Mouse (Mus musculus) E14TG2a.4 (cell line): Measurements from ENCODE around the gene Rpl36al.

Experiments used
- H3K27me3 ChIP-seq: 2 replicates; pipeline ENCODE4 v1.6.1; 2014; ENCODE audit warnings: low read length, control low read depth; ENCODE audit not compliant: insufficient read depth
- H3K36me3 ChIP-seq: 2 replicates; pipeline ENCODE4 v1.6.1; 2014; ENCODE audit warnings: low read length, control low read depth; ENCODE audit not compliant: insufficient read depth
- H3K4me1 ChIP-seq: replicated peaks from 2 replicates; pipeline ENCODE4 v1.6.1; 2014; ENCODE audit warnings: low read depth, low read length, control low read depth
- H3K4me3 ChIP-seq: replicated peaks from 2 replicates; pipeline ENCODE4 v1.5.1; 2014; ENCODE audit warnings: mild to moderate bottlenecking, low read length
- H3K9me3 ChIP-seq: 2 replicates; pipeline ENCODE4 v1.6.1; 2014; ENCODE audit warnings: low read length, control low read depth
- CTCF ChIP-seq: conservative IDR thresholded peaks from 2 replicates; pipeline ENCODE4 v1.5.1; 2014; ENCODE audit warnings: low read length
- NANOG ChIP-seq: IDR thresholded peaks from 2 replicates; pipeline ENCODE4 v1.6.1; 2014; ENCODE audit warnings: borderline replicate concordance, low read length, mixed read lengths
- POU5F1 ChIP-seq: IDR thresholded peaks from 2 replicates; pipeline ENCODE4 v1.6.1; 2014; ENCODE audit warnings: low read length, borderline replicate concordance

Rpl36al gene

GRCm38 (mm10) chr12:69211057-69211456, 27.2 kb upstream of the Rpl36al start:
- Histone ChIP-seq H3K27me3 (no peaks in the 10 kb centered on the region), H3K4me1 (peaks cover 30% of the 10 kb centered on the region), H3K9me3 (no peaks in the 10 kb centered on the region), H3K4me3 (peak overlapping the region; percentile 37; the same call in 1 of the 2 replicates), H3K36me3 (peaks cover 71% of the 10 kb centered on the region)
- 0 out of 2 replicates have a peak, but pooled peaks have one; percentile 5 for TF ChIP-seq CTCF
- TF ChIP-seq POU5F1, result no peak
- no peak for TF ChIP-seq NANOG

GRCm38 (mm10) chr12:69210056-69210979, 26.4 kb upstream of the Rpl36al start:
- Histone ChIP-seq H3K9me3 (no peaks in the 10 kb centered on the region), H3K4me1 (peaks cover 30% of the 10 kb centered on the region), H3K36me3 (peaks cover 69% of the 10 kb centered on the region), H3K4me3 (peak overlapping the region; percentile 37), H3K27me3 (no peaks in the 10 kb centered on the region)
- TF ChIP-seq NANOG (no peak), POU5F1 (no peak), CTCF (no peak)

GRCm38 (mm10) chr12:69208520-69208919, 24.6 kb upstream of the Rpl36al start:
- Histone ChIP-seq H3K27me3 (no peaks in the 10 kb centered on the region), H3K4me3 (no peak overlapping the region), H3K9me3 (no peaks in the 10 kb centered on the region), H3K4me1 (peaks cover 33% of the 10 kb centered on the region), H3K36me3 (peaks cover 59% of the 10 kb centered on the region)
- peak; percentile 33; the same call in 1 of the 2 replicates for TF ChIP-seq CTCF
- TF ChIP-seq POU5F1, result no peak

- Histone ChIP-seq H3K27me3 (no peaks in the 10 kb centered on the region), H3K4me1 (peaks cover 33% of the 10 kb centered on the region), H3K9me3 (no peaks in the 10 kb centered on the region), H3K4me3 (no peak overlapping the region), H3K36me3 (peaks cover 60% of the 10 kb centered on the region)
- no peak for TF ChIP-seq POU5F1
- TF ChIP-seq CTCF, result no peak
These were observed 24.0 kb upstream of the Rpl36al start for GRCm38 (mm10) chr12:69207926-69208325.

GRCm38 (mm10) chr12:69207396-69207795, 23.5 kb upstream of the Rpl36al start:
- Histone ChIP-seq H3K9me3 (no peaks in the 10 kb centered on the region), H3K27me3 (no peaks in the 10 kb centered on the region), H3K4me1 (peaks cover 31% of the 10 kb centered on the region), H3K4me3 (no peak overlapping the region), H3K36me3 (peaks cover 60% of the 10 kb centered on the region)
- TF ChIP-seq CTCF, result no peak
- TF ChIP-seq POU5F1, result no peak
- no peak for TF ChIP-seq NANOG

- no peaks in the 10 kb centered on the region for H3K27me3 ChIP-seq
- H3K4me3 ChIP-seq, result no peak within 1 kb of the TSS
- peaks cover 16% of the 10 kb centered on the region for H3K4me1 ChIP-seq
- H3K9me3 ChIP-seq, result no peaks in the 10 kb centered on the region
- TF ChIP-seq CTCF (no peak), NANOG (no peak), POU5F1 (no peak)
- peaks cover 70% of the 10 kb centered on the region for H3K36me3 ChIP-seq
These were observed 20.4 kb upstream of the Rpl36al start, which contains the start of gene Gm49384 for GRCm38 (mm10) chr12:69204052-69204833. Gene Gm49384 (minus strand): TSS chr12:69204267.

- Histone ChIP-seq H3K4me1 (peaks cover 37% of the 10 kb centered on the region), H3K36me3 (peaks cover 45% of the 10 kb centered on the region), H3K27me3 (peaks cover 6% of the 10 kb centered on the region; the same call in 1 of the 2 replicates), H3K4me3 (no peak overlapping the region), H3K9me3 (no peaks in the 10 kb centered on the region)
- TF ChIP-seq CTCF, result no peak
- TF ChIP-seq POU5F1, result no peak
- TF ChIP-seq NANOG, result no peak
These were observed 15.1 kb upstream of the Rpl36al start for GRCm38 (mm10) chr12:69198985-69199384.

- Histone ChIP-seq H3K9me3 (no peaks in the 10 kb centered on the region), H3K4me3 (peak within 1 kb of the TSS; percentile 94), H3K36me3 (peaks cover 38% of the 10 kb centered on the region), H3K27me3 (peaks cover 6% of the 10 kb centered on the region; the same call in 1 of the 2 replicates), H3K4me1 (peaks cover 36% of the 10 kb centered on the region)
- TF ChIP-seq NANOG (no peak), POU5F1 (no peak), CTCF (no peak)
These were observed 14.3 kb upstream of the Rpl36al start, which contains the start of gene Dnaaf2 for GRCm38 (mm10) chr12:69198164-69198535. Gene Dnaaf2 (minus strand): TSS chr12:69198429.
